In genomic region chr17:69256441-69256840, GRCm38 (mm10) we compare ENCODE assay signal across 8 mouse cellular contexts.
A peak's percentile ranks its signal among the peaks of the same experiment; 100 is the strongest.
DNase-seq lines count a peak whose midpoint lies in the region; ATAC-seq lines count a peak whose summit lies in the region.

No protein-coding gene starts in this region.

- H3K9ac ChIP-seq in forebrain, embryonic 13.5 days, result no peak overlapping the region
- no peak overlapping the region for H3K9ac ChIP-seq in forebrain, embryonic 11.5 days (ENCODE audit: low read length)
- H3K9ac ChIP-seq in midbrain, embryonic 16.5 days (ENCODE audit: low read depth, low read length), result no peak overlapping the region

- H3K4me1 ChIP-seq in forebrain, embryonic 13.5 days, result no peaks in the 10 kb centered on the region
- H3K4me1 ChIP-seq in forebrain, embryonic 11.5 days (replicated peaks; ENCODE audit: control insufficient read depth, insufficient read depth, low read length), result no peaks in the 10 kb centered on the region
- H3K4me1 ChIP-seq in midbrain, embryonic 16.5 days (ENCODE audit: control insufficient read depth, insufficient read depth, low read length), result peaks cover 5% of the 10 kb centered on the region; the same call in 1 of the 2 replicates

- no peak overlapping the region for H3K4me3 ChIP-seq in forebrain, embryonic 13.5 days
- no peak overlapping the region for H3K4me3 ChIP-seq in forebrain, embryonic 11.5 days (ENCODE audit: low read depth, low read length)
- no peak overlapping the region for H3K4me3 ChIP-seq in midbrain, embryonic 16.5 days (ENCODE audit: low read depth, low read length)

- no peaks in the 10 kb centered on the region for H3K9me3 ChIP-seq in forebrain, embryonic 13.5 days (replicated peaks)
- H3K9me3 ChIP-seq in forebrain, embryonic 11.5 days (ENCODE audit: control insufficient read depth, low read length), result no peaks in the 10 kb centered on the region
- no peaks in the 10 kb centered on the region for H3K9me3 ChIP-seq in midbrain, embryonic 16.5 days (replicated peaks; ENCODE audit: control insufficient read depth, low read length, poor library complexity, severe bottlenecking)

- 52% methylated on average over 9 of the region's 9 CpGs for WGBS in forebrain, embryonic 13.5 days
- 58% methylated on average over 9 of the region's 9 CpGs for WGBS in forebrain, embryonic 11.5 days
- WGBS in midbrain, embryonic 16.5 days, result 42% methylated on average over 9 of the region's 9 CpGs

- peak; percentile 69; the same call in 1 of the 2 replicates for ATAC-seq in forebrain, embryonic 13.5 days
- ATAC-seq in forebrain, embryonic 11.5 days (replicated peaks; ENCODE audit: low FRiP score), result no peak
- peak; percentile 40; the same call in 1 of the 2 replicates for ATAC-seq in midbrain, embryonic 16.5 days

- no peak overlapping the region for H3K27ac ChIP-seq in forebrain, embryonic 13.5 days
- H3K27ac ChIP-seq in forebrain, embryonic 11.5 days (ENCODE audit: low read depth, low read length), result no peak overlapping the region
- H3K27ac ChIP-seq in midbrain, embryonic 16.5 days (ENCODE audit: low read length), result no peak overlapping the region

- no peak overlapping the region for H3K4me2 ChIP-seq in forebrain, embryonic 13.5 days
- H3K4me2 ChIP-seq in forebrain, embryonic 11.5 days (ENCODE audit: low read depth, low read length, severe bottlenecking), result no peak overlapping the region
- no peak overlapping the region for H3K4me2 ChIP-seq in midbrain, embryonic 16.5 days (ENCODE audit: low read length)

- no peak for DNase-seq in forebrain, embryonic 11.5 days (ENCODE audit: low spot score)
- peak; percentile 25 for DNase-seq in lung, postnatal 10 days
- no peak for DNase-seq in lung, postnatal 25 days (ENCODE audit: low spot score)
- peak; percentile 55 for DNase-seq in heart, postnatal 4 days
- DNase-seq in right cerebral cortex, postnatal 36 days (ENCODE audit: low spot score in 2 of 2), result no peak
- DNase-seq in spleen, postnatal 36 days (ENCODE audit: low spot score in 2 of 2), result no peak

- no peaks in the 10 kb centered on the region for H3K27me3 ChIP-seq in forebrain, embryonic 13.5 days
- H3K27me3 ChIP-seq in forebrain, embryonic 11.5 days (ENCODE audit: control insufficient read depth, insufficient read depth, low read length), result no peaks in the 10 kb centered on the region
- H3K27me3 ChIP-seq in midbrain, embryonic 16.5 days (ENCODE audit: control insufficient read depth, insufficient read depth, low read depth, low read length), result no peaks in the 10 kb centered on the region

- H3K36me3 ChIP-seq in forebrain, embryonic 13.5 days (ENCODE audit: poor library complexity, severe bottlenecking), result peaks cover 12% of the 10 kb centered on the region; the same call in 1 of the 2 replicates
- H3K36me3 ChIP-seq in forebrain, embryonic 11.5 days (ENCODE audit: control insufficient read depth, insufficient read depth, low read length), result no peaks in the 10 kb centered on the region
- peaks cover 4% of the 10 kb centered on the region; the same call in 1 of the 2 replicates for H3K36me3 ChIP-seq in midbrain, embryonic 16.5 days (ENCODE audit: control insufficient read depth, insufficient read depth, low read length)

Comparison
In these comparisons a context has a peak if more than half of its experiments do, and no peak if none do; other contexts are left out.
1. DNase-seq: peak in lung, postnatal 10 days (single experiment) and heart, postnatal 4 days (single experiment); none in forebrain, embryonic 11.5 days (single experiment), lung, postnatal 25 days (single experiment), right cerebral cortex, postnatal 36 days (0 of 2) and spleen, postnatal 36 days (0 of 2).